Mouse (Mus musculus) ZHBTc4 (cell line): ENCODE results near the gene Smpd2.

Experiments
- DNase-seq: peaks from one replicate; pipeline ENCODE4 v3.0.0-alpha.2; 2011; ENCODE audit warnings: low read depth, low spot score

The Smpd2 gene

GRCm38 (mm10) chr10:41488877-41489276, 1.3 kb downstream of the Smpd2 start:
- DNase-seq: no peak

DNA sequence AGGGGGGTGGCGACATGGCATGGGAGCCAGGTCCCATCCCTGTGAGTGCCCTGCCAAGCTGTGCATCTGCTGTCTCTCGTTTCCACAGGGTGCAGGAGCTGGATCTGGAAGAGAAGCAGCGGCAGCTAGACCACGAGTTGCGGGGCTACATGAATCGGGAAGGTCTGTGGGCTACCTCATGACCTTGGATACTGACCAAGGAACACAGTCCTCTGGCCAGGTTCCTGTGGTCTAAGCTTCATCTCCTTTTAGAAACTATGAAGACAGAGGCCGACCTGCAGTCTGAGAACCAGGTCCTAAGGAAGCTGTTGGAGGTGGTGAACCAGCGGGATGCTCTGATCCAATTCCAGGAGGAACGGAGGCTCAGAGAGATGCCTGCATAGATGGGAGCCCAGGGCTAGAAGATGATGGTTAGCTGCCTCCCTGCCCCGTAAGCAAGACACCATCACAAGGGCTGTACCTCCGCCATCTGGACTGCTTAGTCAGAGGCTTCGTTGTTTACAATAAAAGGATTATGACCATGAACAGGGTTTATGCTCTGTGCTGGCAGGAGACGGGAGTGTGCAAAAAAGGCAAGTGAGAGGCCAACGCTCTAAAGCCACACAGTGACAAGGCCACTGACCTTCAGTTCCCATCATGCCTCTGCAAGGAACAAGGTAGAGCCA, 3.5 kb downstream of the Smpd2 start:
- DNase-seq: no peak

DNA sequence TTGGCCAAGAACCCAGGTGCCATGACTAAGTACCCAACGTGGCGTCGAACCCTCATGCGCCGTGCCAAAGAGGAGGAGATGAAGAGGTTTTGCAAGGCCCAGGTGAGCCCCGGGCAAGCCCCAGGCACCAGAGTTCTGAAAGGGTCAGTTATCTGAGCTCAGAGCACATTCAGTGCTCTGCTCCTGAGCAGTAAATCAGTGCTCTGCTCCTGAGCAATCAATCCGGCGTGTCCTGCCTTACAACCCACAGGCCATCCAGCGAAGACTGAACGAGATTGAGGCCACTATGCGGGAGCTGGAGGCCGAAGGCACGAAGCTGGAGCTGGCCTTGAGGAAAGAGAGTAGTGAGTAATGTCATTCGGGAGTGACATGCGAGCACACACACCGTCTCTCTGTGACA, 4.4 kb downstream of the Smpd2 start:
- no peak for DNase-seq

DNA sequence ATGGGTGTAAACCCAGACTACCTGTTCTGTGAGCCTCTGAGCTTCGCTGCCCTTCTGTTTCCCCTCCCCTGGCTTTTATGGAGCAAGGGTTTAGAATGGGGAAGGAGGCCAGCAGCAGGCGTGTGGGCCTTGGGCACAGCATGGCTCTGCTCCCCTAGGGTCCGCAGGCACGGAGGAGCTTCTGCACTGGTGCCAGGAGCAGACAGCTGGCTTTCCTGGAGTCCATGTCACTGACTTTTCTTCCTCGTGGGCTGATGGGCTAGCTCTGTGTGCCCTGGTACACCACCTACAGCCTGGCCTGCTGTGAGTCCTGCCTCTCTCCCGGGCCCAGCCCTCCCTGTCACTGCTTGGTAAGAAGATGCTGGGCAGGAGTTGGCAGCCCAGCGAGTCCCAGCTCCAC, 7.7 kb downstream of the Smpd2 start:
- no peak for DNase-seq

DNA sequence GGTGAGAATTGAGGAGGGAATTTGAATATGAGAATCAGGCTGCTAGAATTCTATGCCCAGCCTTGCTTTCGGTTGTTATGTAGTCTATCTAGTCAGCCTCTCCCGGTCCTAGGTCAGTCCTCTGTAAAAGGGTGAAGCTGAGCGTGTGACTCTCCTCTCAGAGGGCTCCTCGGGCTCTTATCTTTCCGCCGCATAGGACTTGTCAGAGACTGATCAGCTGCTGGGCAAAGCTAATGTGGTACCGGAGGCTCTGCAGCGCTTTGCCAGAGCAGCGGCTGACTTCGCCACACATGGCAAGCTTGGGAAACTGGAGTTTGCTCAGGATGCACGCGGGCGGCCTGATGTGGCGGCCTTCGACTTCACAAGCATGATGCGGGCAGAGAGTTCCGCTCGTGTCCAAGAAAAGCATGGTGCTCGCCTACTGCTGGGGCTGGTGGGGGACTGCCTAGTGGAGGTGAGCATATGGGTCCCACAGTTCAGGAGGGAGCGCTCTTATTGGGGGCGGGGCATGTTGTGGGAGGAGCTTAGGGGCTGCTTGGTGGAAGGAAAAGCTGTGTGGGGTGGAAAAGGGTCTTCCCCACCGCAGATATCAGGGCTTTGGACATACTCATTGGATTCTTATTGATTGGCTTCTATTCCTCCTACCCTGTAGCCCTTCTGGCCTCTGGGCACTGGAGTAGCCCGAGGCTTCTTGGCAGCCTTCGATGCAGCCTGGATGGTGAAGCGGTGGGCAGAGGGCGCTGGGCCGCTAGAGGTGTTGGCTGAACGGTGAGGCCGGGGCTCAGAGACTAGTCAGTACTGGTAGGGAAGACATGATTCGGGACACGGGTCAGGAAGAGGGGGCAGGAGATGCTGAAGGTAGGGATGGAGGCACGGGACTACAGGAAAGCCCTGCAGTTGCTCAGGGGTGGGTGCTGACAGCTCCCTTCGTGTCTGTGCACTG, 9.0 kb downstream of the Smpd2 start:
- peak; percentile 70 for DNase-seq

DNA sequence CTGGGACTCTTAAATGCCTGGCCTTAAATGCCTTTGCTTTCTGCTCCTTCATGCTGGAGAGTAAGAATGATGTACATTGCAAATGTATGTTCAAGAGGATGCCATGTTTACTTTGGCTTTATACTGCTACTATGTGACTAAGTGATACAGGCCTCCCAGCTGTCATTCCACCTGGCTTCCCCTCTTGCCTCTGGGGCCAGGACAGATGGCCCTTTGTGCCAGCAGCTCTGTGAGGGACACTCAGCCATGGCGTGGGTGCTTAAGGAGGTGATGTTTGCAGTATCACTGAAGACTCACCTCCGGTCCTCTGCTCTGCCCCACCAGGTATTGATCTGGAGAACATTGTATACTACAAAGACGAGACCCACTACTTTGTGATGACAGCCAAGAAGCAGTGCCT, 10.2 kb downstream of the Smpd2 start:
- DNase-seq: no peak

DNA sequence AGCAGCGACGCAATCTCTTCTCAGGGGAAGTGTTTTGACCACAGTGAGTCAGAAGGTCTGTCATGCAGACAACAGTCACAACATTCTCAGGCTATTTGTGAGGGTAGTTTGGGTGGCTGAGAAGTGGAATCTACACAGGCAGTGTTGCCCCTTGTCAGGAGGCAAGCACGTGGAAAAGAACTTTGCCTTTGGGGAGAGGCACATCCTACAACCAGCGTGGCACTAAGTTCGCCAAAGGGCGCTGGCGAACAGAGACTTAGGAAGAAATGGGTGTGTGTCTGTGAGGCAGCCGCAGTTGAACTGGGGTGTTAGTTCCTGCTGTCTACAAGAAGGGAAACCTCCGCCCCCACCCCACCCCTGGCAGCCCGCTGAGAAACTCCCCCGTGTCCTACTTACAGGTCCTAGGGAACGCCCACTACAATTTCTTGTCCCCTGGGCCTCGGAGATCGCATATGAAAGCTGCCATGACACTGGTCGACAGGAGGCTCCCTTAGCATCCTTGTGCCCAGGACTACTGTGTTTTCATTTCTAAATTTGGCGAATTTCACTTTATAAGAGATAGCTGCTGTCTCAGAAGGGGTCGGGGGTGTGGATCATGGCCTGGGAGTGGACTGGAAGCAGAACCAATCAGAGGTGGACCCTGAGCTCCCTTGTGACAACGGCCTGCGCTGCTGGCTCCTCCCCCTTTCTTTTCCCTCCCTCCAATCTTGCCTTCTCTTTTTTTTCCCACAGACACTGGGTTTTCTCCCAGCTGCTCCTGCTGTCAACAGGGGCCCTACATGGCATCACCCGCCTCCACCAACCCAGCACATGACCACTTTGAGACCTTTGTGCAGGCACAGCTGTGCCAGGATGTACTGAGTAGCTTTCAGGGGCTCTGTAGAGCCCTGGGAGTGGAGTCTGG, 12.6 kb downstream of the Smpd2 start:
- DNase-seq: peak; percentile 85

DNA sequence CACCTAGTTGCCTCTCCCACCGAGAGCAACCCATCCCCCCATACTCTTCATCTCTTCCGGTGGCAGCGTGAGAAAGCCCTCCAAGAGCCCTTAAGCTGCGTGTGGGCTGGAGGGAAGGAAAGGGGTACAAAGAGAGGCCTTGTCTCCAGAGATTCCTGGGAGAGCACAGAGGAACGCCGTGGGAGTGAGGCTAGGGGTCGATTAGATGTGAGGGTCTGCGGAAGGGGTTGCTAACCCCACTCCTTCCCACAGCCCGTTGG, 13.2 kb downstream of the Smpd2 start:
- no peak for DNase-seq

DNA sequence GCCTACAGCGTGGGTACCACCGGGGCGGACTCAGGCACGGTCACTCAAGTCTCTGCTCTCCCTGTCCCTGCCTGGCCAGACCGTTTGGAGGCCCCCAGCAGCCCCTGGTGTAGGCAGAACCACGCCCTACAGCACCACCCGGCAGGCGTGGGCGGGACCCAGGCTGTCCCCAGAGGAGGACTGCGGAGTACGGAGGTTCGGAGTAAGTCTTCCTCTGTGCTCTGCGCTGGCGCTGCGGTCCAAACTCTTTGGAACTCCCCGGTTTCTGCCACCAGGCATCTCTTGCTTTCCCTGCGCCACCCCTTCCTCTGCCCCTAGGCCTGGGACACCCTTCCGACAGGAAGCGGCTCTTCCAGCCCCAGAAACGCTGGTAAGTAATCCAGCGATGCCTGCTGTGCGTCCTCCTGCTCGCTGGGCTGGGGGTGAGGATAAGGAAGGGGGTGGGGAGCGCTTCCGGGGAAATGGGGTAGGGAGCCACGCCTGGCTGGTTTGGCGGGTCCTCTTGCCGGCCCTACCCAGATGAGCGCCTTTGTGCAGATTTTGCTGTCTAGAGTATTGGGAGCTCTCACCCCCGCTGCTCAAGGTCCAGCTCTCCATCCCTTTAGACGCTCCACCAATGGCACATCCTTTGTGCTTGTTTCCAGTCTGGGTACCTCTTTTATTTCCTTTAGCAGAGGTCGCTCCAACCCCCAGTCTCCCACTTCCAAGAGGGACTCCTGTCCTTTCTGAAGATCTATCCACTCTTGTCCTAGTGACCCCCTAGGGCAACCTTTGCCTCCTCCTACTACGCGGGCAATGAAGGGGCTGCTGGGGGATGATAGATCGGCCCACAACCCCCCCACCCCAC, 13.8 kb downstream of the Smpd2 start, which contains the start of gene Mical1:
Gene Mical1, plus strand, starts transcription at position 144 of the 847 bp plus-strand sequence.
- DNase-seq: peak; percentile 72

DNA sequence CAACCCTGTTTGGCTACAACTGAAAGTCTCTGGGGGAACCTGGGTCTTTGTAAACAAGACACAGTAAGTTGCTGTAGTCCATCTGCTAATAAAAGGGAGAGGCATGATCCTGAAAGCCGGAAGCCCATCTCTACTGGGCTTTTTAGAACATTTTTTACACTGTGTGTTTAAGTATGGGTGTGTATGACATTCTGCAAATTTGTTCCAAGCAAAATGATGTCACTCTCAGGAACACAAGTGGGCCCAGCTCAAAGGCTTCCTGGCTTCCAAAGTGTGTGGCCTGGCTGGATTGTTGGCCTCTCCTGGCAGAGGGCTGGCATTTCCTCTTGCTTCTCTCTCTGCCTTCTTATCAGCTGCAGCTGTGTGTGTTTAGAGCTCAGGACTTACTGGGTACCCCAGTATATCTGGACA, 15.2 kb downstream of the Smpd2 start:
- DNase-seq: no peak

DNA sequence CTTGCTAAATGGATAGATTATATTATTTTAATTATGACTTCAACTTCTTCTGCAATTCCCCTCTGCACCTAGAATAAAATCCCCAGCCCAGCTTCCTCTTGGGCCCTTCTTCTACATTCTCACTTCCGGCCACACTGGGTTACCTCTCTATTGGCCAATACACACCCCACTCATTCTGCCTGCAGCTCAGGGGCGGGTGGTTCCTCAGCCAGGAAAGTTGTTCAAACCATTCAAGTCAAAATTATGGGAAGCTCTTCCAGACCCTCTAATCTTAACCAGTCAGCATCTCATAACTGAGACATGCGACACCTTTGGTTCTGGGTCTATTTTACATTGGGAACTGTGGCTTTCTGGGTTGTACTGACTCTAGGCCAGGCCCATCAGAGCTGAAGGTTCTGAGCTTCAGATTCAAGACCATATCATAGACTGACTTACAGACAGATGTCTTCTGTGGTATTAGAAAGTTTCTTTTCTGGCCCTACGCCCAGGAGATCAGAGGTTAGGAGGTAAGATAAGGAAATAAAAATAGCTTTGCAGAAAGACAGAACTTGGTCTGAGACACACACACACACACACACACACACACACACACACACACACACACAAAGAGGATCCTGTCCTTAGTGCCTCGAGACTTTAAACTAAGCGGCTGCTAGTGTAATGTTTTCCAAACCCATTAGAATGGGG, 16.2 kb downstream of the Smpd2 start:
- no peak for DNase-seq

GRCm38 (mm10) chr10:41472962-41473481, 17.1 kb downstream of the Smpd2 start:
- DNase-seq: peak; percentile 85

- peak; percentile 85 for DNase-seq
Observed at GRCm38 (mm10) chr10:41472534-41472933, 17.6 kb downstream of the Smpd2 start.

DNA sequence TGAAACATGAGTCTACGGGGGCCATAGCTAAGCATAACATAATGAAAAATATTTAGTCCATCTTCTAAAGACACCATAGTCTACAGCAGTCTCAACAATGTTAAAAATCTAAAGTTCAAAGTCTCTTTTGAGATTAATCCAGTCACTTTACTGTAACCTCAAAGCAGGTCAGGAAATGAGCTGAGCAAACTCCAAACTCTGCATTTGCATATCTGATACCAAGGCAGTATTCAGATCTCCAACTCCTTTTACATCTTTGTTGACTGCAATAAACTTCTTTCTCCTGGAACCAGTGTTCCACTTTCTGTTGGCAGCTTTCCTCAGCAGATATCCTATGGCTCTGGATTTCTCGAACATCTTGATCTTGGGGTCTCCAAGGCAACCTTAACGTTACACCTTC, 19.5 kb downstream of the Smpd2 start:
- no peak for DNase-seq

DNA sequence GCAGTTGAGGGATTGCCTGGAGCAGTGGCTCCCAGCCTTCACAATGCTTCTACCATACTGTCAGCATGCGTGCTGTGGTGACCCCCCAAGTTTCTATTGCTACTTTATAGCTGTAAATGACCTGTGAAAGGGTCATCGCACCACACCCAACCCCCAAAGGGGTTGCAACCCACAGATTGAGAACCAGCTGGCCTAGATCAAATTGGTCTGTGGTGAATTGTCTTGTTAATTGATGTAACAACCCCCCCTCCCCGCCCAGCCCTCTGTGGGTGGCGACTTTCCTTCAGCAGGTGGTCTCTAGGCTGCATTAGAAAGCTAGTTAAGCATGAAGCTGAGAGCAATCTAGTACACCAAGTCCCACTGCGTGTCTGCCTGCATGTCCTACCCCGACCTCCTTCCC, 22.8 kb downstream of the Smpd2 start:
- peak; percentile 93 for DNase-seq

DNA sequence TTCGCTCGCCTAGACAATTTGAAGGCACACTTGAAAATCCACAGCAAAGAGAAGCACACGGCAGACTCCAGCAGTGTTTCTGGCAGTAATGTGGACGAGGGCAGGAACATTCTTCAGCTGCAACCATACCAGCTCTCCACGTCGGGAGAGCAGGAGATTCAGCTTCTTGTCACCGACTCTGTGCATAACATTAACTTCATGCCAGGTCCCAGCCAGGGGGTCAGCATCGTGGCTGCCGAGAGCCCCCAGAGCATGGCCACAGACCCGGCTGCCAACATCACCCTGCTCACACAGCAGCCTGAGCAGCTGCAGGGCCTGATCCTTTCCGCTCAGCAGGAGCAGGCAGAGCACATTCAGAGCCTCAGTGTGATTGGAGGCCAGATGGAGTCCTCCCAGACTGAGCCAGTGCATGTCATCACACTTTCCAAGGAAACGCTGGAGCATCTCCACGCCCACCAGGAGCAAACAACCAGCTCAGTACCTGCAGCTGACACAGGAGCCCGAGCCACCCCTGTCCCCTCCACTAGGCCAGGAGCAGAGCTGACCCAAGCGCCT, 25.7 kb downstream of the Smpd2 start:
- DNase-seq: peak; percentile 78

GRCm38 (mm10) chr10:41461057-41461722, 29.0 kb downstream of the Smpd2 start:
- no peak for DNase-seq

DNA sequence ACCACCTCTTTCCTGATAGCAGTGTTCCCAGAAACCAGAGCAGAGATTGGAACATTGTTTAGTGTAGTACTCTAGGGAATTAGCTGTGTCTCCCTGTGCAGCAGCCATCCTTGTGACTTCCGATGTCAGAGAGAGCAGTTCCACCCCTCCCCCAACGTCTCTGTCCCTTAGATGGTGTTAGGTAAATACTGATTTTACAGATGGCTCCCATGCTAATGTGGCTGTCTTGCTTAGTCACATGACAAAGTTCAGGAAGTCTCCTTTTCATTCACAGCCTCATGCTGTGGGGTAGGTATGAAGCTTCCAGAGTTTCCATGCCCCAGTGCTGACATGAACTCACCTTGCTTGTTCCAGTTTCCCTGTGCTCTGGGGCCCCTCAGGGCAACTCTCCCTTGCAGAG, 29.7 kb downstream of the Smpd2 start:
- DNase-seq: peak; percentile 58

DNA sequence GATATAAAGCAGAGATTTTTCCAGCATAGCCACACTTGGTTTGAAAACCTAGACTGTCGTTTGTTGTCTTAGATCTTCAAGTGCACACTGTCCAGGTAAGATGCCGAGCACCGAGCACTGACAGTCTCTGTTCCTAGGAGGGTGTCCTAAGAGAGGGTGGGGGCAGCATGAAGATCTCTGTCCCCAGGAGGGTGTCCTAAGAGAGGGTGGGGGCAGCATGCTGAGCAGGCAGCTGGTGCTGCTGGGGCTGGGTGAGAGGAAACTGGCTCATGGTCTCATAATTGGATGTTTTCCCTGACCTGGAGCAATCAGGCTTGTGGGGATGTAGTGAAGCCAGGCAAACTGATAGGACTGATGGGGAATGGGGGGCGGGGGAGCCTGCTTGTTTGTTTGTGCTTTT, 30.2 kb downstream of the Smpd2 start:
- no peak for DNase-seq
